Mouse (Mus musculus): Measurements from ENCODE around the gene Scrg1.
"Not testable (repeated sequence)": the region's sequence is repeated elsewhere in the genome, so short reads cannot be mapped to it uniquely, and the experiment has no call there.

Gene Scrg1

GRCm38 (mm10) chr8:57453361-57453760 is 2.4 kb upstream of the Scrg1 start:
- DNase-seq (ENCODE audit: low spot score) = no peak

- DNase-seq (ENCODE audit: low spot score) = no peak
These were observed 1.4 kb downstream of the Scrg1 start for GRCm38 (mm10) chr8:57457152-57457551.

DNA sequence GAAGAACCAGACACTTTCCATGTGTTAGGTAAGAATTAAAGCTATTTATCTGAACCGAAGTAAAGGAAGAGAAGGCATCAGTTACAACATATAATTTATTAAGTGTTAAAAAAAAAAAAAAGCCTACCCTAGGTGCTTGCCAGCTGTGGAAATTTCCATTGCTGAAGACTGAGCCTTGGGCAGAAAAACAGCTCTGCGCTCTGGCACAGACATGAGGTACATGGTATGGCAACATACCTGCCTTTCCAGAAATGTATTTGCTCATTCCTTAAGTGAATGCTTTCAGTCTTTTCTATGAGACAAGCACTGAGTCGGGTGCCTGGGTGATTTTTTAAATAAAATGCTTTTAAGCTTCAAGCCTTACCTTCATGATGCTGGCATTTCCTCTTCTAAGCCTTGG is 2.2 kb downstream of the Scrg1 start:
- no peak for DNase-seq (ENCODE audit: low spot score)

DNA sequence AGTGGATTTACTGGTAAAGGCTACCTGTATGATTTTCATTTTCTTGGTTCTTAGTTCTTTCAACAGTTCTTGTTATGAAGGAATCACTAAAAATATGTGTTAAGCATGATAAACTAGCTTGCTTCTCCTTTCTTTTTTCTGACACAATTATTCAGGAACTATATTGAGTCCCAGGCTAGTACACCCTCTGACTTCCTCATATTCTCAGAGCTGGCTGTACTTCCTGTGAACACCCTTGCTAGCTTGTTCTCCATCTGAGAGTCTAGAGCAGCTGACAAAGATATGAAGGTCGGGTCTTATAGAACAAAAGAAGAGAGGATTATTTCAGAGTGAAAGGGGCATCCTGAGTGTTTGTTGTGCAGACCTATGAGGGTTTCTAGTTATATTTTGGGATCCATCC is 7.1 kb downstream of the Scrg1 start:
- DNase-seq (ENCODE audit: low spot score) = no peak

- DNase-seq (ENCODE audit: low spot score) = no peak
These were observed 8.0 kb downstream of the Scrg1 start for GRCm38 (mm10) chr8:57463757-57464156.

DNA sequence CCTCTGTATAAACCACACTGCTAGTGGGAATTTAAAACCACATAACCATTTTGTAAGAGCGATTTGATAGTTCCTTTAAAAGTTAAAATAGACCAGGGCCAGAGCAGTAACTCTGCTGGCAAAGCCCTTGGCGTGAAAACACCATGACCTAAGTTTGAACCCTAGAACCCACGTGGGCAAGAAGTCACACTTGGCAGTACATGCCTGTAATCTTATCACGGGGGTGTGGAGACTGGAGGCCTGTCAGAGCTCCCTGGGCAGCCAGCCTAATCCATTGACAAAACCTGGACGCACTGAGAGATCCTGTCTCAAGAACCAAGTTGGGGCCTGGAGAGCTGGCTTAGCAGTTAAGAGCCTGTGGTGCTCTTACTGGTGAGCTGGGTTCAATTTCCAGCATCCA is 12.9 kb downstream of the Scrg1 start:
- DNase-seq (ENCODE audit: low spot score) = no peak

- no peak for DNase-seq (ENCODE audit: low spot score)
These were observed 15.1 kb downstream of the Scrg1 start for GRCm38 (mm10) chr8:57470863-57471262.

DNA sequence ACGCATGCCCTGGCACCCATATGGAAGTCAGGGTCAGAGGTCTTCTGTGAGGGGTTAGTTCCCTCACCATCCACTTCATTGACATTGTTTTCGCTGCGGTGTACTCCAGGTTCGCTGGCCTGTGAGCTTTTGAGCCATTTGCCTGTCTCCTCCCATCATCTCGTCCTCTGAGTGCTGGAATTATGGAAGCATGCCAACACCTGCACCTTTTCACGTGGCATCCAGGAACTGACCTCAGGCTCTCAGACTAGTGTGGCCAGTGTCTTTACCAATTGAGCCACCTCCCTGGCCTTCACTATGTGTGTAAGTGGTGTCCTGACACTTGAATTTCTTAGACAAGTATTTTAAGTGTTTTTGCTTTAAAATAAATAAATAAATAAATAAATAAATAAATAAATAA is 18.0 kb downstream of the Scrg1 start:
- DNase-seq (ENCODE audit: low spot score) = no peak

- DNase-seq (ENCODE audit: low spot score) = no peak
These were observed 22.7 kb downstream of the Scrg1 start for GRCm38 (mm10) chr8:57478406-57478805.

DNA sequence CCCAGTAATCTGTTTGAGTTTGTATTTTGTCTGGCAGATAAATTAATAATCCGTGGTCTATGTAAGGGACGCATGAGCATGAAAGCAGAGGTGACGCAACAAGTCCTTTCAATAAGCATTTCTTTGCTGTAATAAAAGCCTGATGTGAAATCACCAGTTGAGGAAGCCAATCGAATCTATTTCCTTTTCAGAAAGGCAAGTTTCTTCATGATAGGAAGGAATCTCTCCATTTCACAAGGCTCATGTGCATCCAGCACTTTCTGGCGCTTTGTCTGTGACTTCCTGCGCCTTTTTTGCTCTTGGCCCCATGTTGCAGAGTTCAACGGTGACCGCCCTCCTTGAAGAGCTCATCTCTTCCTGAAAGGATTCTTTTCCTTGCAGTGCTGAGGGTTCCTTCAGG is 24.0 kb downstream of the Scrg1 start:
- DNase-seq (ENCODE audit: low spot score) = no peak

GRCm38 (mm10) chr8:57480606-57481005 is 24.9 kb downstream of the Scrg1 start:
- no peak for DNase-seq (ENCODE audit: low spot score)

DNA sequence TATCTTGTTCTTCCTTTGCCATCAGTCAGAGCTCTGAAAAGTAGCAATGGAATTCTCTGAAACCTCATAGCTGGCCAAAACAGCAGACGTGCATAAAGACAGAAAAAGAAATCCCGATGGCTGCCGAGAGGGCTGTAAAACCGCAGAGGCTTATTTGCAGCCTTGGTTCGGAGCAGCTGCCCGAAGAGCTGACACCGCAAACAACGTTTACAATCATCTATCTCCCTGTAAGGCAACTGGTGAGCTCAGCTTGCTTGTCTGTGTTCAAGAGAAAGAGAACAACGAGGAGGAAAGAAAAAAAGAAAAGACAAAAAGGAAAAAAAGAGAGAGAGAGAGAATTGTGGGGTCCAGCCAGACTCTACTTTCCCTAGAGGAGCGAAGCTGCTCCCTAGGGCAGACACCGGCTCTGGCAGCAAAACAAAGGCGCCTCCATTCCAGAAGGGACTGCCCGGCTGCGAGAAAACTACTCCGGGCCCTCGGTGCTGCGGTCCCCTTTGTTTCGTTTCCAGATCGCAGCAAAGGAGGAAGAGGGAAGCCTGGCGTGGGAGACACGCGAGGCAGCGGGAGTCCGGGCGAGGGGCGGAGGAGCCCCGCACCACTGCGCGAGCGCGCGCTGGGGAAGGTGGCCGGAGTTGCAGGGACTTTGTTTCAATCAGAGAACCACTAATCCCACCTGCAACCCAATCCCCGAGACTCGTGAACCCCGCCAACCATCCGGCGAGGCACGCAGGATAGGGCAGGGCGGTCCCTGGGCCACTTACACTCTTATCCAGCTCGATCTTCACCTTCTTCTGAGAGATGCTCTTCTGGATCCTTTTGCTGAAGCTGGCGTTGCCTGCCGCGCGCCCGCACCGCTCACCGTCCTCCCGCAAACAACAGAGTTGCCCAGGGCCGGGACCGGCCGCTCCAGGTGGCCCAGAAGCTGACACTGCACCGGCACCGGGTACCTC is 31.0 kb downstream of the Scrg1 start:
- DNase-seq (ENCODE audit: low spot score) = peak; percentile 40

- peak; percentile 99 for DNase-seq (ENCODE audit: low spot score)
These were observed 31.9 kb downstream of the Scrg1 start, which contains the start of gene Sap30 for GRCm38 (mm10) chr8:57487441-57488155. TSS of gene Sap30 (minus strand) at chr8:57487860.

GRCm38 (mm10) chr8:57488312-57488765 is 32.6 kb downstream of the Scrg1 start:
- DNase-seq (ENCODE audit: low spot score) = peak; percentile 66

GRCm38 (mm10) chr8:57489366-57489765 is 33.6 kb downstream of the Scrg1 start:
- no peak for DNase-seq (ENCODE audit: low spot score)

DNA sequence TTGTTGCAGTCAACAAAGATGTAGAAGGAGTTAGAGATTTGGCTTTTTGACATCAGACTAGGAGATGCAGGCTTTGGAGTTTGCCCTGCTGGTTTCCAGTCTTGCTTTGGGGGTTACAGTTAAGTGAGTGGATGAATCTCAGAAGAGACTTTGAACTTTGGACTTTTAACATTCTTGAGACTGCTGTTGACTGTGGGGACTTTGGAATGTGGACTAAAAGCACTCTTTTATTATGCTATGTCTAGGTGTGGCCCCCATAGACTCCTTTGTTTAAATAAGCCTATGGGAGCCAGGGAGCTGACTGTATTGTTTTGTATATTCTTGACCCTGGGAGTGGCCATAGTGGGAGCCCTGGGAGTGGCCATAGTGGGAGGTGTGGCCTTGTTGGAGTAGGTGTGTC is 34.2 kb downstream of the Scrg1 start:
- no peak for DNase-seq (ENCODE audit: low spot score)

DNA sequence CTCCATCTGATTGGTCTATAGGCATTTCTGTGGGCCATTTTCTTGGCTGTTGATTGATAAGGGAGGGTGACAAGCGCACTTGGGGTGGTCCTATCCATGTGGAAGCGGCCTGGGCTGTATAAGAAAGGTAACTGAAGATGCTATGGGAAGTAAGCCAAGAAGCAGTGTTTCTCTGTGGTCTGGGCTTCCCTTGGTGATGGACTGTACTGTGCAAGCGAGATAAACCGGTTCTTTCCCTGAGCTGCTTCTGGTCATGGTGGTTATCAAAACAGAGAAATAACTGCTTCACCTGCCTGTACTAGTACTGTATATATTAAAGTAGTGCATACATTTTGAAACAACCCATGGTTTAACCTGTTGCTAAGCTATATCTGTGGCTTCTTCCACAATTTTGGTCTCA is 36.1 kb downstream of the Scrg1 start:
- DNase-seq (ENCODE audit: low spot score) = no peak

DNA sequence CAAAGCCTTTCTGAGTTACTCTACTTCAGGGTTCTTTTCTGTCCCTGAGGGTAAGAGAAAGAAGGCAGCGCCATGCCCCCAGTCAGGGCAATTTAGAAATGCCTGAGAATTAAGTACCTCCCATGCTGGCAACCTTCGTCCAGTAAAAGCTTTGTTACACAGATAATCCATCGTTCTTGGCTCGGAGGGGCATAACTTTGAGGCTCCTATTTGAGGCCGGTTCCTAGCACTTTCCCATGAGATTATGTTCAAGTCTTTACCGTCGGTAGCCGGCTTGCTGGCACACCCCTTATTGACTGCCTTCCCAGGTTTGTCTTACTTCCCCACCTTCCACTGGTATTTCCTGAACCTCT is 42.7 kb downstream of the Scrg1 start:
- DNase-seq (ENCODE audit: low spot score) = no peak

DNA sequence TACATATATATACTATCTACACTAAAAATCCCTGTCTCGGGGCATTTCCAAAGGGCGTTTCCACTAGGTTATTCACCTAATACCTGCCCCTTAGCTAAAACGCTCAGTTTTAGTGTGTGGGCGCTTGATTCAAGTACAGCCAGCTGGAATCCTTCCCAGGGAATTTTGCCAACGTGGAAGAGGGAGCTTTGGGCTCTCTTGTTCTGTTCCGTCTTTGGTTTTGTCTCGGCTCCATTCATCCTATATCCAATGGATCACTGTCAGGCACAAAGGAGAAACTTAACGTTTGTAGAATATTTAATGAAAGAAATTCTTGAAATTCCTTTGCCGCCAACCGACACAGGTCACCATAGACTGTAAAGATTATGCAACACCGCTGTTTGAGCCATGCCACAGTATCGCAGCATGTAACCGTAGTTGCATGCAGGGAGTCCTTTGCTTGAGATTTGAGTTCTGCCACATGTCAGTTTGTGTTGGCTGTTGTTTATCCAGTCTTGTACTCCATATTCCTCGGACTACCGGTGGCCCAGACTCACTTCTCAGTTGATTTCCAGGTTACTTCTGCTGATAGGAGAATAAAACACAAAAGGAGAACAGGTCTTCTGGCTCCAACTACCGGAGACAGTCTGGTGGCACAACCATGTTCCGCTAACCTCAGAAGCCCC is 43.3 kb downstream of the Scrg1 start:
- DNase-seq (ENCODE audit: low spot score) = no peak

DNA sequence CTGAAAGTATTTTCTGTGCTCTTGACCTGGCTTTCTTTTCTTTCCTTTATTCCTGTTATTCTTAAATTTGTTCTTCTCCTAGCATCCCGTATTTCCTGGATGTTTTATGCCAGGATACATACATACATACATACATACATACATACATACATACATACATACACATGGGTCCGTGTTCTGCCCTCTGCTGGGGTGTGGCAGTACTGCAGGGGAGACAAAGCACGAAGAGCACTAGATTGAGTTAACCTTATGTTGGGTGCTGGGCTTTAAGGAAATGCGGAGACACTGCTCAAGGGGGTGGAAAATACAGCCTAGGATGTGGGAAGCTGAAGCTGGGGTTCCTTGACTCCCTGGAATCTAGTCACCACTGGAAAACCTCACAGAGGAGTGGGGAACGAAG is 47.9 kb downstream of the Scrg1 start:
- peak; percentile 72 for DNase-seq (ENCODE audit: low spot score)

DNA sequence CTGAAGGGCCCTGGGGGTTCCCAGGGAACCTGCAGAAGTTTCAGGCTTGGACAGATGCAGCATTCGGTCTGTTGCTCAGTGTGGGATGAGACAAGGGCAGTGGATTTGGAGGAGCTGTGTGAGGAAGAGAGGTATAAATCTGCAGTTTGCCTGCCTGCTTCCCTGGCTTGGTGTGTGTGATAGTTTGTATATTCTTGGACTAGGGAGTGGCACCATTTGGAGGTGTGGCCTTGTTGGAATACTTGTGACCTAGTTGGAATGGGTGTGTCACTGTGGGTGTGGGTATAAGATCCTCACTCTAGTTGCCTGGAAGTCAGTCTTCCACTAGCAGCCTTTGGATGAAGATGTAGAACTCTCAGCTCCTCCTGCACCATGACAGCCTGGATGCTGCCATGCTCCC is 49.8 kb downstream of the Scrg1 start:
- DNase-seq (ENCODE audit: low spot score) = not testable (repeated sequence)

DNA sequence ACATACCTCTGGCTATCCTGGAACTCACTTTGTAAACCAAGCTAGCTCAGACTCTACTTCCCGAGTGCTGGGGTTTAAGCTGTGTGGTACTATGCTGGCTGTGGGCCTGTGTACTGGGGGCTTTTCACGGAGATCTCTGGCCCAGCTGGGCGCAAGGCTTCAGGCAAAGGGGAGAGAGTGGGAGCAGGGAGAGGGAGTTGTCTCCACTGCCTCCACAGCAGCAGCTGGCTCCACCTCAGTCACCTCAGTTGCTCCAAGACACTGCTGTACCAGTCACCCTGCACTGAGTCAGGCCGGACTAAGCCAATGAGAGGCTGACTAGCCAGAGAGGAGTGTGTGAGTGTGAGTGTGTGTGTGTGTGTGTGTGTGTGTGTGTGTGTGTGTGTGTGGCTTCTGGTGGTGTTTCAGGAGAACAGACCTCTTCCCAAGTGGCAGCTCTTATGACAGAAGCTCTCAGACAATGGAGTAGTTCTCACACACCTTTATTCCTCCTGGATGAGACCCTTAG is 51.9 kb downstream of the Scrg1 start:
- no peak for DNase-seq (ENCODE audit: low spot score)

All from T-cell, adult 2 months (primary cell).